Mouse (Mus musculus) left cerebral cortex, adult 8-10 months (tissue): ENCODE data around the gene Gm13889. TPM values are rescaled to one million over a fixed set of nuclear protein-coding genes. Genes with fewer than 3 reads are reported as not detected.

Experiments
- total RNA-seq, 4 experiments: library from RNA; stranded (reverse); gene quantifications; 2 replicates each; pipeline ENCODE4 v1.2.4; 2022

Gene Gm13889
- total RNA-seq, 4 experiments from 2014 or later = 36.9 to 47.4 (median 41.8) TPM

Other genes with a start within 250 kb of the Gm13889 start
- 10 to 100 TPM; 51.4 to 59.1 (median 55.9) TPM for gene Ext2, start 134.6 kb downstream of the Gm13889 start, total RNA-seq
- gene Accs, start 107.3 kb downstream of the Gm13889 start, total RNA-seq = 1 to 10 TPM; 3.9 to 5.7 (median 4.5) TPM
- gene Accsl, start 88.0 kb downstream of the Gm13889 start, total RNA-seq = 1 to 10 TPM in 1 of 4 experiments, under 1 TPM in 1, not detected in 2; 0.21 to 1.1 TPM
- not detected for gene Gm27027, start 39.2 kb upstream of the Gm13889 start, total RNA-seq
- gene Alkbh3, start 53.6 kb upstream of the Gm13889 start, total RNA-seq = 10 to 100 TPM; 26.5 to 31.5 (median 30.3) TPM
- gene Hsd17b12, start 200.8 kb upstream of the Gm13889 start, total RNA-seq = 10 to 100 TPM; 72.1 to 79.2 (median 75.7) TPM